Mouse (Mus musculus): ENCODE measurements at regions not wholly inside any gene's neighbourhood (a gene's known extent, or its start where the extent isn't known, plus 50 kb on each side); places are given as distances from the start of the nearest gene placed in this dataset.

GRCm38 (mm10) chr13:102127933-102128430 lies 360.0 kb upstream of the Pik3r1 start:
- in situ Hi-C loops (cut with MboI, MseI), result no loop called here

DNA sequence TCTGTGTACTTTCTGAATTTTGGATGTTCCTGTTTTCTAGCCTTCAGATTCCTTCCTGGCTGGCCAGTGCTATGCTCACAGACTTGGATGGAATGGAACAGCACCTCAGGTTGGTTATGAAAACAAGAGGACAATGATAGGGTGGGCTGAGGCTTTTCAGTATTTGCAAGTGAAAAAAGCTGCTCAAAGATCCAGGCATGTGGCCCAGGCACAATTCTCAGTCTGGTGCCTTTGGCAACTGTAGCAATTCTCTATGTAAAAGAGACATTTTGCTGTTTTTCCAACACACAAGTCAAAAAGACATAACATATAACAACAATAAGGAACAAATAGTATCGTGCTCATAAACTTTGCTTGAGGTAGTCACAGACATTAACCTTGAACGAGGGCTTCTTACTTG lies 363.4 kb upstream of the Pik3r1 start:
- in situ Hi-C loops (cut with MboI, MseI), result no loop called here

DNA sequence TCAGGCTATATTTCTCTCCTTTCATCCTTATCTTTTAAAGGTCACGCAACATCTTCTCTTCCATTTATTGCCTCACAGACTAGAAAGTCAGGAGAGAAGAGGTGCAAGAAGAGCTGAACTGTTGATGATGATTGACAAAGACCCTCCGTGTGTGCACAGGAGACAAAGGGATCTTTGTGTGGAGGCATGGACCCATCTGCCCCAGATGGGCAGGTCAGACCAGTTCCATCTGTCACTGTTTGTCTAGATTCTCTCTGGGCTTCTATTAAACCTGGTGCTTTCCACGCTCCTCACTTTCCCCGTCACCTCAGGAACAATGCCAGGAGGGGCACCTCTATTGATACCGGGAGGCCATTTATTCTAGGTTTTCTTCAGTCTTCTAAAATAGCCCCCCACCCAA lies 364.1 kb upstream of the Pik3r1 start:
- in situ Hi-C loops (cut with MboI, MseI), result no loop called here

- in situ Hi-C loops (cut with MboI, MseI), result no loop called here
These were observed 364.7 kb upstream of the Pik3r1 start for GRCm38 (mm10) chr13:102132696-102133095.

- in situ Hi-C loops (cut with MboI, MseI), result no loop called here
These were observed 367.2 kb upstream of the Pik3r1 start for GRCm38 (mm10) chr13:102135210-102135609.

DNA sequence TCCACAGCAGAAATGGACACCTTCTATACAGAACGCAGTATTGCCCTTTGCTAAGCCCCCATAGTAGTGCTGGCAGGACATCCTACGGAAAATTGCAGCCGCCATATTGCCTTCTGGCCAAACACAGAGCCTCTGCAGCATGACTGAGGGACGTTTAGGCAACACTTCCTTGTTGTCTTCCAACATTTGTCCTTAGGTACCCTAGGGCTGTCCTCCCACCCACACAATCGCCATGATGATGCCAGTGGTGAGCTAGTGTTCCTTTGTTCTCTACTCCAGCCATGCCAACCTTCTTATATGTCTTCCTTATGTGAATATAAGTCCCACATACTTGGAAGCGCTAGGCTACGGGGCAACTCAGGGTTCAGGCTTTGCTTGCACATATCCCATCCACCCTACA lies 375.0 kb upstream of the Pik3r1 start:
- in situ Hi-C loops (cut with MboI, MseI), result no loop called here

- in situ Hi-C loops (cut with MboI, MseI), result no loop called here
These were observed 375.8 kb upstream of the Pik3r1 start for GRCm38 (mm10) chr13:102143848-102144247.

GRCm38 (mm10) chr13:102148039-102148438 lies 380.0 kb upstream of the Pik3r1 start:
- in situ Hi-C loops (cut with MboI, MseI), result no loop called here

DNA sequence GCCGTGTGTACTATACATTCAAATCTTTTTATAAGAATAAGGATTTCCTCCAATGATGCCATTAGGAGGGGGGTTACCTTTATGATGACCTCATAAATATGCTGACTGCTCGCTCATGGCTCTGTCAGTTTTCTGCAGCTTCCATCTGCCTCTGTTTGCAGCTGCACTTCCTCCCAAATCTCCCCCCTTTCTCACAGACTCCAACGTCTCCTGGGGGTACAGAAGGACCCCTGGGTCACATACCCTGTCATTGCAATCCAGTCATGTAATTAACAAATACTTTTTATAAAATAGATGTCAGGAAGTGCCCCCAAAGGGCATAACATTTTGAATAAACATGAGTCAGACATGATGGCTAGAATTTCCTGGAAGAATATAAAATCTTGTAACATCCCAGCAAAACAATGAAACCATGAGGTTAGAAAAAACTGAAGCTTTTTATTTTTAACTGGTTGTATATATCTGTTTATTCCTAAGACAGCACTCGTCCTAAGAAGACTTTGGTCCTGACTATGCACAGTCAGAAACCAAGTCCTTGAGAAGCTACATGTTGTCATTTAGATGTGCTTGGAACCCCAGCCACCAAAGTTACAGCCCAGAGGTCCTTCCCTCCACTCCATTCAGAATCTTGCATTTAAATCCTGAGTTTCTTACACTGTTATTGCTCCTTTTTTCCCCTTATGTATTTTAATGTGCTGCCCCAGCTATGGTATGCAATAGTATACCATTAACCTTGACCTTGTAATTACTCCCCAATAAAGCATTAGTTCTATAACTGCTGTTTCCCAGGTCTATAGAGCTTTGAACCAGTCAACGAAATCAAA lies 386.0 kb upstream of the Pik3r1 start:
- in situ Hi-C loops (cut with MboI, MseI), result no loop called here

- in situ Hi-C loops (cut with MboI, MseI), result no loop called here
These were observed 386.5 kb upstream of the Pik3r1 start for GRCm38 (mm10) chr13:102154609-102154899.

- in situ Hi-C loops (cut with MboI, MseI), result no loop called here
These were observed 389.5 kb upstream of the Pik3r1 start for GRCm38 (mm10) chr13:102157369-102158130.

DNA sequence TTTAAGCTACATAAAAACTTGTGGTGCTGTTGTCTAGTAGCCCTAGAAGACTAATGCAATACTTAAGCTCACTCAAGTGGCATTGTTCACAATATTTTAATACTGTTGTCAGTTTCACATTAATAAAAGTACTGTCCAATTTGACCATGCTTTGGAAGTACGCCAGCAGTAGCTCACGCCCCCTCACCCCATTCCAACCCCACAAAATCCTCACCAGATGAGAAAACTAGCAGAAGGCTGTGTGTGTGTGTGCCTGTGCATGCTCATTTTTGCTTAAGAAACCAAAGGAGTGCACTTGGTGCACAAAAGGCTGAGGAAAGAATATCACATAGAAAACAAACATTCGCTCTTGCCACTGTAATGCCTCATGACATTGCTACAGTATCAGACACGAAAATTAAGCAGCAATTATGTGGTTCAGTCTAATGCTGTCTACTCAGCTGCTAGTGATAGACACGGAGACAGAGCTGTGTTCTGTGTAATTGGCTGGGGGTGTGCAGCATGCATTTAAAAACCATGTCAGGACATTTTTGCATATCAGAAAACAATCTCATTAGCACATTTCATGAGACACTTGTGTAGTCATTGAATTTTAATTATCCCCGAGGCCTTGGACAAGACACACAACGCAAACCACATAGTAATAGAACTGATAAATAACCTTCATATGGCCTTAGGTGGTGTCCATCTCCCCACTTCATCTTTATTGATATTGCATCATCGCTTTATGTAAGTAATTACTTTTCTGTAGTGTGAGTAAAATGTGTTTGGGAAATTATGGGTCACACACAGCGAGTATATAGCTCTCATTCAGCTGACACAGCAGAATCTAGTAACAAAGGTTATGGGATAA lies 405.6 kb upstream of the Pik3r1 start:
- in situ Hi-C loops (cut with MboI, MseI), result no loop called here

DNA sequence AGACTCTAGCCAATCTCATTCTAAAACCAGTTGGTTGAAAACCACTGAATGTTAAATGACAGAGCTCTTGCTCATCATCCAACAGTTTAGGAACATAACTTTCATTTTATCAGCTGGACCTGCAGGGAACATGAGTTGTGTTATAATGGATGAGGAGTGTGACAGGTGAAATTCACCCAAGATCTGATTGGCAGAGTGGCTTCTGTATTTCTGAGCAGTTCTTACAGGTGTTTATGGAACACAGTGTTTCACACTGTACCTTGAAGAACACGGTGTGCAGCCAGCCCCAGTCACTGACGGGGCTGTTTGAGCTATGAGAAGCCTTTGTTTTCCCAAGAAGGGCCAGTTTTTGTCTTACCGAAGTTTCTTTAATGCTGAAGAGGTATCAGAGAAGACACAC lies 406.4 kb upstream of the Pik3r1 start:
- in situ Hi-C loops (cut with MboI, MseI), result no loop called here

GRCm38 (mm10) chr13:102174896-102175295 lies 406.9 kb upstream of the Pik3r1 start:
- in situ Hi-C loops (cut with MboI, MseI), result no loop called here

DNA sequence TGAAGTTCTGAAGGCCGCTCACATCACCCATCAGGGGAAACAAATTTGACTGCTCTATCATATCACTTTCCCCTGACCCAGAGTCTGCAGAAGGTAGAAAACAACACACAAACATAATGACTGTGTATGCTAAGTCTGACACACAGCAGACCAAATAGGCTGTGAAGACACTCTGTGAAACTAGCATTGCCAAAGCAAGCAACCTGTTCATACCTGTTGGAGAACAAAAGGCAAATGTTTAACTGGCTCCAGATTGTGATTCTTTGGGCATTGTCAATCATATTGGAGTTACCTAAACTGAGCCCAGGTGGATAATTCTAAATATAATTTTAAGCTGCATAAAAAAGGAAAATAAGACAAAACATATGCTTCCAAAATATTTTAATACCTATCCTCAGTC lies 407.4 kb upstream of the Pik3r1 start:
- in situ Hi-C loops (cut with MboI, MseI), result no loop called here

DNA sequence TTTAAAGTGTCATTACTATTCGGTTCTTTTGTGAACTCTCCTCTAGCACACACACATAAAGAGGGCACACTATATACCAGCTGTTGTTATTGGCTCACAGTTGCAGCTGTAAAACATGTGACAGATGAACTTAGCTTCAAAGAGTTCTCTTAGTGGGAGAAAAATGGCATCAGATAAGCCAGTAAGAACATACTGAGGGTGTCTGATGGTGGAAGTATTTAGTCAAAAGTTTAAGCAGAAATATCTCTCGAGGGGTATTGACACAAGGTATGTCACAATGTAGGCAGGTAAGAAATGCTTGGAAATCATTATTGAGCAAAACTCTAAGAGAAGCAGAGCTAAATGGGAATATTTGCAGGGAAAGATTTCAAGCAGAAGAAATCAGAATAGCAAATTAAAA lies 408.4 kb upstream of the Pik3r1 start:
- in situ Hi-C loops (cut with MboI, MseI), result no loop called here

DNA sequence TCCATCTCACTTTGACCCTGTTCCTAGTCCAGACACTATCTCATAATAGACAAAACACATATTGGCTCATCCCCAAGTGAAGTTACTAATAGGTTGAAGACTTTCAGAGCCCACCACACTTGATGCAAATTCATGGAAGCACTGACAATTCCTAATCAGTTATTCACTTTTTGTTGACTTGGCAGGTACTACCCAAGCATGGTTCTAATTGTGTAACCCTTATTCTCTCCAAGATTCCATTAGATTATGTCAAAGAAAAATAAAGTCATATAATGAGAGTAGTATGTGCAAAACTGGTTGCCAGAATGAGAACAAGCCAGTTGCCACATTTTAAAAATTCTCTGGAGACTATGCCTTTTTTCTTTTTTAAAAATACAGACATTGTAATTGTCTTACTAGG lies 426.7 kb upstream of the Pik3r1 start:
- in situ Hi-C loops (cut with MboI, MseI), result no loop called here

DNA sequence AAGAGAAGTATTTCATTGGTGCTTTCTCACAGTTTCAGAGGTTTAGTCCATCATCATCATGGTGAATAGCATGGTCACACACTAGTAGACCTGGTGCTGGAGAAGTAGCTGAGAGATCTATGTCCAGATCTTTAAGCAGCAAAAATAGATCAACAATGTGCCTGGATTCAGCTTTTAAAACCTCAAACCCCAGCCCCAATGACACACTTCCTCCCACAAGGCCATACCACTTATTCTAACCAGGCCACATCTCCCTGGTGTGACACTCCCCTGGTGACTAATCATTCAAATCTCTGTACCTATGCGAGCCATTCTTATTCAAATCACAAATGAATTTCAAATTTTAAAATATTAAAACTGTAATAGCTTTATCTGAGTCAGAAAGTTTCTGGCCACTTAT lies 434.3 kb upstream of the Pik3r1 start:
- in situ Hi-C loops (cut with MboI, MseI), result no loop called here

DNA sequence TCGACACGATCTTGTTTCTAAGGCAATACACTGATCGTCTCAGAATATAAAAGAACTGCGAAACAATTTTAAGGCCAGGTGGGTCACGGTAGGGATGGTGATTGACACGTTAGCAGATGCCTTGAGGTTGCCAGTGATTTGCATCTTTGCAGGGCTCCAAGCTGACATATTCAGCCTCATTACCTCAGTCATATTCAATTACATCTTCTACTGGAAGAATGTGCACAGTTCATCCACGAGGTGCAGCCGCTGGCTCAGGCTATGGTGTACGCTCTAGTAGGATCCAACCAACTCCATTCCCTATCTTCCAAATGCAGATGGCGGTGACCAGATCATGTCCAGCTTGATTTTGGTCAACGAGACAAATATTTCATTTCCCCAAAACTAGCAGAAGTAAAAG lies 450.5 kb upstream of the Pik3r1 start:
- in situ Hi-C loops (cut with MboI, MseI), result no loop called here

DNA sequence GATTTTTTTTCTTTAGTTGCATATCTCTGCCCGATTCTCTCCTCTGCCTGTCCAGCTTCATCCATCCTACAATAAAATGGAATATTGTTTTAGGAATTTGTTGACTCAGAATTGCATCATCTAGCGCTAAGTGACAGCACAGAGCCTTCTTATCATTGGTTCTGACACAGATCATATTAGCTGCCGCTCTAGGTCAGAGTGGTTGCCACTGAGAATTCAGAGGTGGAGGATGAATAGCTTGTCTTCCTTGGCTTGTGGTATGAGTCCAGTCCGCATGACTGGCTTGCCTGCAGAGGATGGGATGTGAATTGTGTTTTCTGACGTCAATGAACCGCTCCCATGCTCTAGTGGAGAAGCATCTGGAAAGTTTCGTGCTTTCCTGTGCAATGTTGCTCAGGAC lies 462.3 kb upstream of the Cd180 start:
- in situ Hi-C loops (cut with MboI, MseI), result no loop called here

- in situ Hi-C loops (cut with MboI, MseI), result no loop called here
These were observed 460.9 kb upstream of the Cd180 start for GRCm38 (mm10) chr13:102232291-102232936.

- in situ Hi-C loops (cut with MboI, MseI), result no loop called here
These were observed 442.5 kb upstream of the Cd180 start for GRCm38 (mm10) chr13:102250884-102251283.
